Mouse (Mus musculus) small intestine, adult 2 months (tissue): ENCODE measurements around the gene Ceacam2.

Experiments
- CTCF ChIP-seq: fragments of 200-500 bp; IDR thresholded peaks from 2 replicates; pipeline ENCODE4 v1.5.1; 2012; ENCODE audit warnings: low read depth, mild to moderate bottlenecking, control low read depth, inconsistent platforms, low read length, moderate library complexity, mixed read lengths; ENCODE audit not compliant: insufficient replicate concordance, insufficient read length; ENCODE audit errors: extremely low read depth
- POLR2A ChIP-seq: fragments of 200-500 bp; IDR thresholded peaks from 2 replicates; pipeline ENCODE4 v1.6.1; 2012; ENCODE audit warnings: low read depth, mild to moderate bottlenecking, control low read depth, inconsistent platforms, low read length, moderate library complexity

DNA sequence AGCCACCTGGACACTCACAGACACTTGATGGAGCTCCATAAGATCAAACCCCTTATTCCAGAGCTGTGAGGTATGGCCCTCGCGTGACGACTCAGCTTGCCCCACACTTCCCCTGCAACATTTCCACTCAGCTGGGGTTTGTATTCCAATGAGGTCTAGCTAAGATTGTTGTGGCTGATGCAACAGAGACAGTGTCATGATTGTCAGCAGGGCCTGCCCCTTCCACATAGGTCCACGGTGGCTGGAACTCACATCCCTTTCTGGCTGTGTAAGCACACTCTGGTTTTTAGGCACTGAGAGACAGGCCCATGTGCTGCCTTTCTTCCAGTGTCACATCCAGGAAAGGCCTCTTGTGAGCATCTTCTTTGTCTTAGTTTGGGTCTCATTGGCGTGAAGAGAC is 45.0 kb upstream of the Ceacam2 start:
- no peak for TF ChIP-seq CTCF
- TF ChIP-seq POLR2A: no peak
